Mouse (Mus musculus) cerebellum, adult 9-11 months (tissue): ENCODE data around the gene 1700020D05Rik.

Experiments used
- DNase-seq: peaks from one replicate; pipeline ENCODE4 v3.0.0; 2022

1700020D05Rik gene

GRCm38 (mm10) chr19:5474281-5475068, 29.1 kb downstream of the 1700020D05Rik start:
- DNase-seq = peak; percentile 62

GRCm38 (mm10) chr19:5473720-5474119, 29.9 kb downstream of the 1700020D05Rik start, which contains the start of gene Efemp2:
TSS of gene Efemp2 (plus strand) at chr19:5473954.
- DNase-seq = peak; percentile 80

GRCm38 (mm10) chr19:5472857-5473256, 30.7 kb downstream of the 1700020D05Rik start:
- no peak for DNase-seq

GRCm38 (mm10) chr19:5471846-5472245, 31.7 kb downstream of the 1700020D05Rik start:
- DNase-seq = no peak

- DNase-seq = no peak
Observed at GRCm38 (mm10) chr19:5468374-5468773, 35.2 kb downstream of the 1700020D05Rik start, which contains the start of gene Ctsw. TSS of gene Ctsw (minus strand) at chr19:5468507.

- no peak for DNase-seq
Observed at GRCm38 (mm10) chr19:5466916-5467500, 36.6 kb downstream of the 1700020D05Rik start.

GRCm38 (mm10) chr19:5465037-5465436, 38.5 kb downstream of the 1700020D05Rik start:
- peak; percentile 40 for DNase-seq

GRCm38 (mm10) chr19:5463791-5464562, 39.6 kb downstream of the 1700020D05Rik start:
- peak; percentile 74 for DNase-seq

- DNase-seq = peak; percentile 49
Observed at GRCm38 (mm10) chr19:5463212-5463611, 40.4 kb downstream of the 1700020D05Rik start.

GRCm38 (mm10) chr19:5461411-5461810, 42.2 kb downstream of the 1700020D05Rik start:
- no peak for DNase-seq

- peak; percentile 87 for DNase-seq
Observed at GRCm38 (mm10) chr19:5460465-5460911, 43.1 kb downstream of the 1700020D05Rik start, which contains the start of gene Fibp. TSS of gene Fibp (plus strand) at chr19:5460615.

- DNase-seq = peak; percentile 17
Observed at GRCm38 (mm10) chr19:5459896-5460295, 43.7 kb downstream of the 1700020D05Rik start.

- peak; percentile 63 for DNase-seq
Observed at GRCm38 (mm10) chr19:5459019-5459418, 44.6 kb downstream of the 1700020D05Rik start.

GRCm38 (mm10) chr19:5457746-5458442, 45.7 kb downstream of the 1700020D05Rik start, which contains the start of gene Ccdc85b:
TSS of gene Ccdc85b (minus strand) at chr19:5457894.
- peak; percentile 41 for DNase-seq

GRCm38 (mm10) chr19:5456922-5457745, 46.5 kb downstream of the 1700020D05Rik start:
- peak; percentile 98 for DNase-seq

- no peak for DNase-seq
Observed at GRCm38 (mm10) chr19:5456241-5456921, 47.2 kb downstream of the 1700020D05Rik start.

- DNase-seq = no peak
Observed at GRCm38 (mm10) chr19:5455568-5455967, 48.0 kb downstream of the 1700020D05Rik start.

GRCm38 (mm10) chr19:5455037-5455436, 48.5 kb downstream of the 1700020D05Rik start:
- DNase-seq = no peak
